Mouse (Mus musculus) c-Kit-positive CD71-negative TER-119-negative erythroid progenitor cells, embryonic 14.5 days (primary cell): ENCODE measurements around the gene Gm49322.

Source experiments
- DNase-seq: peaks from one replicate; pipeline ENCODE4 v3.0.0-alpha.2; 2013; ENCODE audit warnings: low read depth

The Gm49322 gene

GRCm38 (mm10) chr10:80584045-80584488, 21.8 kb upstream of the Gm49322 start:
- no peak for DNase-seq

GRCm38 (mm10) chr10:80584642-80585552, 20.9 kb upstream of the Gm49322 start:
- no peak for DNase-seq

- DNase-seq = no peak
Measured at GRCm38 (mm10) chr10:80585581-80585980, 20.2 kb upstream of the Gm49322 start.

GRCm38 (mm10) chr10:80586407-80587304, 19.2 kb upstream of the Gm49322 start:
- DNase-seq = no peak

- no peak for DNase-seq
Measured at GRCm38 (mm10) chr10:80587305-80587657, 18.5 kb upstream of the Gm49322 start.

GRCm38 (mm10) chr10:80589127-80589878, 16.5 kb upstream of the Gm49322 start:
- no peak for DNase-seq

- DNase-seq = peak; percentile 99
Measured at GRCm38 (mm10) chr10:80589879-80590854, 15.7 kb upstream of the Gm49322 start, which contains the start of gene Abhd17a. Gene Abhd17a, minus strand, starts transcription at chr10:80590341.

- DNase-seq = no peak
Measured at GRCm38 (mm10) chr10:80596318-80596717, 9.5 kb upstream of the Gm49322 start.

- peak; percentile 91 for DNase-seq
Measured at GRCm38 (mm10) chr10:80602698-80603325, 3.0 kb upstream of the Gm49322 start, which contains the start of the genes Scamp4 and Adat3. Gene Scamp4, plus strand, starts transcription at chr10:80602872. Gene Adat3, plus strand, starts transcription at chr10:80602880.

- DNase-seq = no peak
Measured at GRCm38 (mm10) chr10:80603364-80603763, 2.5 kb upstream of the Gm49322 start.

GRCm38 (mm10) chr10:80604001-80604509, 1.8 kb upstream of the Gm49322 start:
- no peak for DNase-seq

GRCm38 (mm10) chr10:80604988-80605387, 833 bp upstream of the Gm49322 start:
- no peak for DNase-seq

- DNase-seq = no peak
Measured at GRCm38 (mm10) chr10:80606306-80606705, 485 bp downstream of the Gm49322 start.

- no peak for DNase-seq
Measured at GRCm38 (mm10) chr10:80606737-80607350, 1.0 kb downstream of the Gm49322 start.

GRCm38 (mm10) chr10:80608435-80608834, 2.6 kb downstream of the Gm49322 start:
- DNase-seq = no peak

- DNase-seq = no peak
Measured at GRCm38 (mm10) chr10:80609269-80609924, 3.6 kb downstream of the Gm49322 start.

- no peak for DNase-seq
Measured at GRCm38 (mm10) chr10:80610116-80610785, 4.4 kb downstream of the Gm49322 start.

GRCm38 (mm10) chr10:80611024-80611423, 5.2 kb downstream of the Gm49322 start:
- DNase-seq = no peak
